Mouse (Mus musculus) neural tube, embryonic 11.5 days (tissue): ENCODE results near the gene Hps3. TPM values are rescaled to one million over a fixed set of nuclear protein-coding genes. Genes with fewer than 3 reads are reported as not detected.

ENCODE experiments used
- ATAC-seq: fragments of 200-750 bp; cut with Nextera tagmentation; 2 replicates; pipeline ENCODE4 v1.8.0; 2017; ENCODE audit warnings: moderate number of reproducible peaks, mild to moderate bottlenecking, moderate TSS enrichment, moderate library complexity; ENCODE audit not compliant: insufficient read depth, low FRiP score, low TSS enrichment
- DNase-seq: peaks from one replicate; pipeline ENCODE4 v3.0.0-alpha.2; 2015; ENCODE audit warnings: low spot score
- H3K27ac ChIP-seq: fragments of 300-500 bp; sonication (generic); 2 replicates; pipeline ENCODE4 v1.5.1; 2014; ENCODE audit warnings: low read depth, mild to moderate bottlenecking, low read length
- H3K27me3 ChIP-seq: fragments of 300-500 bp; sonication (generic); 2 replicates; pipeline ENCODE4 v1.6.1; 2014; ENCODE audit warnings: mild to moderate bottlenecking, low read length, mixed read lengths; ENCODE audit not compliant: control insufficient read depth, insufficient read depth
- H3K36me3 ChIP-seq: fragments of 300-500 bp; sonication (generic); 2 replicates; pipeline ENCODE4 v1.6.1; 2014; ENCODE audit warnings: mild to moderate bottlenecking, low read length, moderate library complexity, mixed read lengths; ENCODE audit not compliant: control insufficient read depth, insufficient read depth
- H3K4me1 ChIP-seq: fragments of 300-500 bp; sonication (generic); 2 replicates; pipeline ENCODE4 v1.6.1; 2014; ENCODE audit warnings: low read length, mixed read lengths; ENCODE audit not compliant: control insufficient read depth, insufficient read depth
- H3K4me2 ChIP-seq: fragments of 300-500 bp; sonication (generic); 2 replicates; pipeline ENCODE4 v1.6.1; 2014; ENCODE audit warnings: low read depth, mild to moderate bottlenecking, moderate library complexity
- H3K4me3 ChIP-seq: fragments of 300-500 bp; sonication (generic); 2 replicates; pipeline ENCODE4 v1.5.1; 2014; ENCODE audit warnings: low read depth, low read length
- H3K9ac ChIP-seq: fragments of 300-500 bp; sonication (generic); 2 replicates; pipeline ENCODE4 v1.6.1; 2014; ENCODE audit warnings: mild to moderate bottlenecking, low read length
- H3K9me3 ChIP-seq: fragments of 300-500 bp; sonication (generic); 2 replicates; pipeline ENCODE4 v1.6.1; 2016; ENCODE audit warnings: low read length; ENCODE audit not compliant: control insufficient read depth
- WGBS: fragments of 180-500 bp; shearing (Covaris S2); extraction: QIAGEN DNeasy Blood & Tissue Kit; methylation state at CpG from one replicate; pipeline ENCODE4 v1.1.7; 2014; 5-methylcytosine and 5-hydroxymethylcytosine counted together
- polyA plus RNA-seq: library from polyadenylated mRNA; unstranded; fragments of >200 nt; fragmentation: Nextera tagmentation; extraction: Ambion mirVana; gene quantifications from 2 replicates; pipeline ENCODE4 v1.2.1, GENCODE M21; 2014

Hps3 gene
- polyA plus RNA-seq, 1 experiment from 2014 or later = 13.0 TPM

DNA sequence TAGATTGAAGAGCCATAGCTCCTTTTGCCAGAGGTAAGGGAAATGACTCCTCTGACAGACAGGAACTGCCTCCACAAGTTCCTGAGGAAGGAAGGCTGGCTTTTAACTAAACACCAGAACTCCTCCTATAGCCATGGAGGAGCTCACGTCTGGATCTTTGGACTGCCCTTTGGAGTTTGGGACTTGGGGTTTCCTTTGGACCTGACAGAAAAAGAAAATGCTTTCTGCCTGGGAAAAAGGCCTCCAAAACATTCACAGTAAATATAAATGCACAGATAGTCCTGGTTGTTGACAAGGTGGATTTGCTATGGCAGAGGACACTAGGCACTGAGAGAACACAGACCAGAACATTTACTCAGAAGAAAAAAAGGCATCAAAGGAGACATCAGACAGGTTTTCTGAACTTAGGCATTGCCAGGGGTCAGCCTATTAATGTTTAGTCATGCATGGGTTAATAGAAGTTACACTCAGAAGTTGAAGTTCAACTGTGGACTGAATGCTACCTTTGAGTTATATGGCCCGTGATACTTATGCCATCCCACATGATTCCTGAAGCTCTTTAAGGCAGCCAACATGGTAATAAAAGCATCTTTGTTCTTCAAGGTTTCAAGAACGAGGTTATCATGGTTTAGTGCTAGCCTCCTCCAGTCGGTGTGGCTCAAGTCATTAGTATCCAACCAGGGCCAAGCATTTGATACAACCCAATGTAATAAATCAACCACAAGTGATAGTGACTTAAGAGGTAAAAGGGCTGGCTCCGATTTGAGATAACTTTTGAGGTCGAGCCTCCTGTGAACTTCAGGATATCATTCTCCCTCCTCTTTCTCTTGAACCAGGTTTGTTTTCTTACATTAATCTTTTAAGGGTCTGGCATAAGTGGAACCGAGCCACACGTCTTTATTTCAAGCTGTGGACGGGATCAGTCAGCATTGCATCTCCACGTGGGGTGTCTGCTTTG is 1.1 kb downstream of the Hps3 start:
- WGBS = 19% methylated on average over 10 of the region's 10 CpGs
- DNase-seq (no peak), ATAC-seq (peak; percentile 29)
- Histone ChIP-seq H3K4me3 (peak overlapping the region; percentile 64), H3K4me2 (peak overlapping the region; percentile 70), H3K9ac (peak overlapping the region; percentile 57), H3K27me3 (no peaks in the 10 kb centered on the region), H3K27ac (no peak overlapping the region), H3K36me3 (no peaks in the 10 kb centered on the region), H3K9me3 (no peaks in the 10 kb centered on the region), H3K4me1 (no peaks in the 10 kb centered on the region)

DNA sequence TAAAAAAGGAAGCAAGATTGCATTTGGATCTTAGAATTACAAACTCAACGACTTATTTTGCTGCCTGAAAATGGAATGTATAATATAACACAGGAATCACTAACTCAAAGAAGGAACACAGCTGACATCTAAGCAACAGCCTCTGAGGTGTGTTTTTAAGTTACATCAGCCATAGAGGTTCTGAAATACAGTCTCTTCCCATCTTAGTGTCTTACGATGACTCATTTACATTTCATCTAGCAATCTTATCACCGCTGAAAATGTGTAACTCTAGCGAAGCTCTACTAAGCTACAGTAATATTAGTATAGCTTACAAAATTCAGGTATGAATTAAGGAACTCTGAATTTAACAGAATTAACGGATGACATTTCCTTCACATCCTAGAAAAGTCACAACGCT is 4.3 kb downstream of the Hps3 start:
- no peak overlapping the region for H3K4me2 ChIP-seq
- ATAC-seq = no peak
- no peaks in the 10 kb centered on the region for H3K27me3 ChIP-seq
- no peaks in the 10 kb centered on the region for H3K4me1 ChIP-seq
- no peak overlapping the region for H3K27ac ChIP-seq
- no peaks in the 10 kb centered on the region for H3K36me3 ChIP-seq
- 94% methylated on average over 6 of the region's 6 CpGs for WGBS
- no peak for DNase-seq
- no peak overlapping the region for H3K9ac ChIP-seq
- H3K9me3 ChIP-seq = no peaks in the 10 kb centered on the region
- H3K4me3 ChIP-seq = no peak overlapping the region

DNA sequence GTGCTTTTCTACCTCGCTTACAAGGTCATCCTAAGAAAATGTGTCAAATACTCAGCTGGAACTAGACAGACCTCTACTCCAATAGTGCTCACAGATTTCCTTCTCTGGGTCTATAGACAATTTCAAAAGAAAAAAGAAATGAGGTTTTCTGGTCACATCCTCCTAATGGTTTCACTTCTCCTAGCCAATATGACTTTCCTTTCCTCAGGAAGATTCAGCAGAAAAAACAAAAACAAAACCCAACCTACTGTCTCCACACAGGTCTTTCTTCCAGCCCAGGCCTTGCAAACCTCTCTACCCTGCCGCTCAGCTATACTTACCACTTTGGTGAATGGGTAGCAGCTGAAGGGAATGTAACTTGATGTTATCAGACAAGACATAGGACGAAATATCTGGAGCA is 6.5 kb downstream of the Hps3 start:
- H3K27ac ChIP-seq = no peak overlapping the region
- DNase-seq (no peak), ATAC-seq (no peak)
- no peak overlapping the region for H3K4me2 ChIP-seq
- H3K9ac ChIP-seq = no peak overlapping the region
- H3K27me3 ChIP-seq = no peaks in the 10 kb centered on the region
- H3K36me3 ChIP-seq = peaks cover 2% of the 10 kb centered on the region; the same call in 1 of the 2 replicates
- no peak overlapping the region for H3K4me3 ChIP-seq
- no peaks in the 10 kb centered on the region for H3K9me3 ChIP-seq
- WGBS = 92% methylated on average over 3 of the region's 3 CpGs
- H3K4me1 ChIP-seq = no peaks in the 10 kb centered on the region

DNA sequence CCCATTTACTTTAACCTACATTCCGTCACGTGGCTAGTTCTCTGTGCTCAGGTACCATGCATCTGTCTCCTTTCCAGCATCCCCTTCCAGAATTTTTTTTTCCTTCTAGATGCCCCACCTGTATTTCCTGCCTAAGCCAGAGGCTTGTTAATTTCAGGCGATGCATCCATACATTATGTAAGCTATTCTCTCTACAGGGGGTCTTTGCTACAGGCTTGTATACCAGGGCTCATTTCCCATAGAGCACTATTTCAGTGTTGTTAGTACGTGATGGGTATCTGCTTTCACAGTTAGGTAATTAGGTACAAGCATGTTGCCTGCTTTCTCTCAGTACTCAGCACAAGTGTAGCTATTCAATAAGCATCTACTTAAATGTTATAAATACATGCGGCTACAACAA is 7.3 kb downstream of the Hps3 start:
- H3K27ac ChIP-seq = no peak overlapping the region
- H3K9ac ChIP-seq = no peak overlapping the region
- ATAC-seq (no peak), DNase-seq (no peak)
- WGBS = 89% methylated on average over 5 of the region's 5 CpGs
- no peak overlapping the region for H3K4me2 ChIP-seq
- H3K4me1 ChIP-seq = no peaks in the 10 kb centered on the region
- peaks cover 2% of the 10 kb centered on the region; the same call in 1 of the 2 replicates for H3K36me3 ChIP-seq
- H3K9me3 ChIP-seq = no peaks in the 10 kb centered on the region
- H3K27me3 ChIP-seq = no peaks in the 10 kb centered on the region
- H3K4me3 ChIP-seq = no peak overlapping the region

DNA sequence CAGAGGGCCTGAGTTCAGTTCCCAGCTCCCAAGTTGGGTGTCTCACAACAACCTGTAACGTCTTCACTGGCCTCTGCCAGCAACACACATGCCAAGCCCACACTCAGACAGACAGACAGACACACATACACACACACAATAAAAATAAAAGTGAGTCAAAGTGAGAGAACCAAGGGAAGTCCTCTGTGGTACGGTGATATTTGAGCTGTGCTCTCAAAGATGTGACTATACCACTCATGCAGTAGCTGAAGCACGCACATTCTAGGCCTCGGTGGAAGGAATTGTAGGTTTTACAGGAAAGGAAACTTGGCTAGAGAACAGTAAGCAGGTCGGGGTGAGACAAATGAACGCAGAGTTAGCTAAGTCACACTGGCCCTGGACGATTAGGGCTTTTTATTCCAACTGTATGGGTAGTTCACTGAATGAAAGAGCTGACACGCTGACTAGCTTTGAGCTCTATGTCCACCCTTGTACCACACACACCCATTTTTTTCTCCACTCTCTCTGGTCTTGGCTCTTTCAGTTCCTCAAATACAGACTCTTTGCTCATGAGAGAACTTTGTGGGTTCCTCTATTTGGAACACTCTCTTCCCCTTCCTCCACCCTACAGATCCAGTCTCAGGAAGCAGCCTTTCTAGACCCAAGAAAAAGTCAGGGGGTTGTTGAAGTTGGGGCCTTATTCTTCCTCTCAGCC is 8.0 kb downstream of the Hps3 start:
- H3K27me3 ChIP-seq = no peaks in the 10 kb centered on the region
- H3K9me3 ChIP-seq = no peaks in the 10 kb centered on the region
- peaks cover 2% of the 10 kb centered on the region; the same call in 1 of the 2 replicates for H3K36me3 ChIP-seq
- 92% methylated on average over 8 of the region's 8 CpGs for WGBS
- no peak for DNase-seq
- no peak overlapping the region for H3K27ac ChIP-seq
- no peak for ATAC-seq
- no peak overlapping the region for H3K4me3 ChIP-seq
- no peak overlapping the region for H3K9ac ChIP-seq
- H3K4me1 ChIP-seq = no peaks in the 10 kb centered on the region
- H3K4me2 ChIP-seq = no peak overlapping the region

DNA sequence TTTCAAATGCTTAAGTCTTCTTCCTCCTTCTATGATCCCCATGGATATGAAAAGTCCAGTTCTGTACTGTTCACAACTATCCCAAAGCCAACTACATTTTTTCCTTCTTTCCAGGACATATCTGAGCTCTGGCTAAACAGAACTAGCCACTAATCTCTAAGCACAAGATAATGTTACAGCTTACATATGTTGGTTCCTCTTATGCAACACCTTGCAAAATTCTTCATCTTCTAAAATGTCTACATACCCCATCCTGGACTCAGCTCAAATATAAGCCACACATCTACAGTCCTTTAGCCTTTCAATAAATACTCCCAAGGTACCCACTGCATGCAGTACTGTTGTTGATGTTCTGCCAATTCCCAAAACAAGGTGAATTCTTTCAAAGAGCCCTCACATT is 8.6 kb downstream of the Hps3 start:
- no peak overlapping the region for H3K4me2 ChIP-seq
- no peak for DNase-seq
- no peak for ATAC-seq

DNA sequence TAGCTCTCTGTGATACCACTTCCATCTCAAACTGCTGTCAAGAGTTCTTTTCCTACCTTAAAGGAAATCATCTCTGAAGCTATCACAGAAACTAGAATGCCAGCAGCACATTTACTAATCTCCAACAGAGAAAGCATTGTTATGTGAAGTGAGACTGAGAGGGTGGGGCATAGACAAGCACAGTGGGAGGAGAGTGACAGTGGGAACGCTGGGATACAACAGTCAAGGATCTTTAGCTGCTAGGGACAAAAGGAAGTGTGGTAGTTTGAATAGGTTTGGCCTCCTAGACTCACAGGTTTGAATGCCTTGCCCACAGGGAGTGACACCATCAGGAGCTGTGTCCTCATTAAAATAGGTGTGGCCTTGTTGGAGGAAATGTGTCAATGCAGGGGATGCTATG is 11.3 kb downstream of the Hps3 start:
- Histone ChIP-seq H3K4me3 (no peak overlapping the region), H3K36me3 (peaks cover 2% of the 10 kb centered on the region; the same call in 1 of the 2 replicates), H3K9ac (no peak overlapping the region), H3K27me3 (no peaks in the 10 kb centered on the region), H3K4me1 (no peaks in the 10 kb centered on the region), H3K27ac (no peak overlapping the region), H3K9me3 (no peaks in the 10 kb centered on the region), H3K4me2 (no peak overlapping the region)
- DNase-seq = no peak
- 71% methylated on average over 1 of the region's 1 CpGs for WGBS
- ATAC-seq = no peak

More for the DNA sequence above, 8.6 kb downstream of the Hps3 start:
- H3K36me3 ChIP-seq = peaks cover 2% of the 10 kb centered on the region; the same call in 1 of the 2 replicates
- H3K27ac ChIP-seq = no peak overlapping the region
- no peaks in the 10 kb centered on the region for H3K27me3 ChIP-seq
- H3K9ac ChIP-seq = no peak overlapping the region
- H3K9me3 ChIP-seq = no peaks in the 10 kb centered on the region
- no peaks in the 10 kb centered on the region for H3K4me1 ChIP-seq
- H3K4me3 ChIP-seq = no peak overlapping the region

DNA sequence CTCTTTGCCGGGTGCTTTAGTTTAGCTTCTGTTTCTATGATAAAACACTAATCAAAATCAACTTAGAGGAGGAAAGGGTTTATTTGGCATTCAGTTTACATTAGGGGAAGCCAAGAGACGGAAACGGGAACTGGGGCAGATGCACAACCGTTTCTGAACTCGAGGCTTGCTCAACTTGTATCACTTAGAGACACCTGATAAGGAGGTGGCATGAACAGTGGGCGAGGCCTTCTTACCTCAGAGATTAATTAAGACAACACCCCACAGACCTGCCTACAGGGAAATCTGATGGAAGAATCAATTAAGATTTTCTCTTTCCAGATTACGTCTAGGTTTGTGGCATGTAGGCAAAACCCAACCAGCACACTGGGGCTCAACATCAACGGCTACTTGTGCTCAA is 17.0 kb downstream of the Hps3 start:
- Histone ChIP-seq H3K27me3 (no peaks in the 10 kb centered on the region), H3K4me1 (no peaks in the 10 kb centered on the region), H3K27ac (no peak overlapping the region), H3K36me3 (no peaks in the 10 kb centered on the region), H3K4me2 (no peak overlapping the region), H3K4me3 (no peak overlapping the region), H3K9me3 (no peaks in the 10 kb centered on the region), H3K9ac (no peak overlapping the region)
- 94% methylated on average over 8 of the region's 8 CpGs for WGBS
- ATAC-seq (no peak), DNase-seq (no peak)
